Mouse (Mus musculus): Measurements from ENCODE around the gene Dlst. TPM values are rescaled to one million over a fixed set of nuclear protein-coding genes. Genes with fewer than 3 reads are reported as not detected.

The Dlst gene
- polyA plus RNA-seq, 1 experiment = 219 TPM

DNA sequence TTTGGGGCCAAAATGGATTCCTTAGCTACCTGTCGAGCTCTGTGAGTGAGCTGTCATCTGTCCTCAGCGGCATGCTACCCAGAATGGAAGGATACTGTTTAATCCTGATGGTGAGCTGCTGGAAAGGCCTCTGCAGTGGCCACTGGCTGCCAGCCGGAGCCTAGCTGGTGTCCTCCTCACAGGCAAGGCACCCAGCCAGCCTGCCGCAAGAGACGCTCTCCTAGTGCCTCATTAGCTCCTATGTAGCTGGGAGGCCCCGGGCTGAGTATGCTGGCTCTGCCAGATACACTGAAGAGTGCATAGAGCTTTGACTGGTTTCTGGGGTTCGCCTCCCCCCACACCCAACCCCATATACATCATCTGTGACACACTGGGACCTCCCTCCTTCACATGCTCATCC is 63.4 kb downstream of the Dlst start:
- Histone ChIP-seq H3K4me3 (peak overlapping the region; percentile 82), H3K4me2 (ENCODE audit: low read depth) (peak overlapping the region; percentile 88), H3ac (ENCODE audit: control insufficient read depth, insufficient read length) (no peak overlapping the region), H3K79me2 (ENCODE audit: control insufficient read depth, insufficient read depth) (peaks cover 36% of the 10 kb centered on the region), H3K27me3 (ENCODE audit: control insufficient read depth, insufficient read depth, insufficient read length) (no peaks in the 10 kb centered on the region), H3K36me3 (ENCODE audit: control insufficient read depth, insufficient read depth) (peaks cover 5% of the 10 kb centered on the region)
- no peak for TF ChIP-seq POLR2AphosphoS2 (IDR thresholded peaks at IDR 0.05; ENCODE audit: insufficient read length, low read depth)
- no peak for TF ChIP-seq E2F4 (IDR thresholded peaks at IDR 0.05; ENCODE audit: insufficient read depth)
- TF ChIP-seq SRF (IDR thresholded peaks at IDR 0.05; ENCODE audit: control insufficient read depth, insufficient read length, low read depth) = no peak
- no peak for TF ChIP-seq TCF3 (IDR thresholded peaks at IDR 0.05; ENCODE audit: insufficient read length, low read depth)
- no peak for TF ChIP-seq REST (IDR thresholded peaks at IDR 0.05; ENCODE audit: insufficient read depth, insufficient read length)
- no peak for TF ChIP-seq USF1 (IDR thresholded peaks at IDR 0.05; ENCODE audit: low read depth)
- no peak for TF ChIP-seq MYOG (IDR thresholded peaks at IDR 0.05; ENCODE audit: control insufficient read depth in 1 of 3, insufficient read depth in 1 of 3, insufficient read length in 2 of 3, low read depth in 2 of 3)
- TF ChIP-seq TCF12 (IDR thresholded peaks at IDR 0.05; ENCODE audit: insufficient read depth, poor library complexity, severe bottlenecking) = no peak
- TF ChIP-seq POLR2A (IDR thresholded peaks at IDR 0.05; ENCODE audit: insufficient read length, low read depth) = no peak

DNA sequence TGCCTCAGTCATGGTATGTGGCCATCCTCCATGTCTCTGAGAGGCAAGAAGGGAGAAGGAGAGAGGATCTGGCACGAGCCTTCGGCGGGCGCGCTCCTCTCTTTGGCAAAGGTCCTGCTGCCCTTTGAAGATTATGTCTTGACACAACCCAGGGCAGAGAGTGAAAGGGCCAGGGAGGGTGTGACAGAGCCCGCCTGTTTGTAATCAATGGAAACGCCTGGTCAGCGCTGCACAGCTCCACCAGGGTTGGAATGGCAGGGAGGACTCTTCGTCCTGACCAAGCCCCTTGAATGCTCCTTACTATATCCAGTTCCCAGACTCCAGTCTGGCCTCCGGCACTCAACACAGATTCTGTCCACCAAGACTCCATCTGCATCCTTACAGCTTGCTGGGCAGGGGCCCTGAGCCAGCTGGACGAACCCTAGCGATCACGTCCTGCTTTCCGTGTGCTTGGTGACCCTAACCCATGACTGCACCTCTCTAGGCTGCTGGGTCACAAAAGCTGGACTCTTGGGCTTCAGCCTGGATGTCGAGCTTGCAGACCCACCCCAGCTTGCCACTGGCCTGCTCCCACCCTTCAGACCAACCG is 64.5 kb downstream of the Dlst start:
- TF ChIP-seq MAX (IDR thresholded peaks at IDR 0.05; ENCODE audit: low read depth) (no peak), TCF12 (IDR thresholded peaks at IDR 0.05; ENCODE audit: insufficient read depth, poor library complexity, severe bottlenecking) (no peak), REST (IDR thresholded peaks at IDR 0.05; ENCODE audit: insufficient read depth, insufficient read length) (no peak)
- peaks cover 36% of the 10 kb centered on the region for H3K79me2 ChIP-seq (ENCODE audit: control insufficient read depth, insufficient read depth)
- peak overlapping the region; percentile 82 for H3K4me3 ChIP-seq
- H3K4me2 ChIP-seq (ENCODE audit: low read depth) = peak overlapping the region; percentile 88
- no peaks in the 10 kb centered on the region for H3K36me3 ChIP-seq (ENCODE audit: control insufficient read depth, insufficient read depth)
- no peaks in the 10 kb centered on the region for H3K27me3 ChIP-seq (ENCODE audit: control insufficient read depth, insufficient read depth, insufficient read length)
- peak overlapping the region; percentile 28 for H3ac ChIP-seq (ENCODE audit: control insufficient read depth, insufficient read length)

DNA sequence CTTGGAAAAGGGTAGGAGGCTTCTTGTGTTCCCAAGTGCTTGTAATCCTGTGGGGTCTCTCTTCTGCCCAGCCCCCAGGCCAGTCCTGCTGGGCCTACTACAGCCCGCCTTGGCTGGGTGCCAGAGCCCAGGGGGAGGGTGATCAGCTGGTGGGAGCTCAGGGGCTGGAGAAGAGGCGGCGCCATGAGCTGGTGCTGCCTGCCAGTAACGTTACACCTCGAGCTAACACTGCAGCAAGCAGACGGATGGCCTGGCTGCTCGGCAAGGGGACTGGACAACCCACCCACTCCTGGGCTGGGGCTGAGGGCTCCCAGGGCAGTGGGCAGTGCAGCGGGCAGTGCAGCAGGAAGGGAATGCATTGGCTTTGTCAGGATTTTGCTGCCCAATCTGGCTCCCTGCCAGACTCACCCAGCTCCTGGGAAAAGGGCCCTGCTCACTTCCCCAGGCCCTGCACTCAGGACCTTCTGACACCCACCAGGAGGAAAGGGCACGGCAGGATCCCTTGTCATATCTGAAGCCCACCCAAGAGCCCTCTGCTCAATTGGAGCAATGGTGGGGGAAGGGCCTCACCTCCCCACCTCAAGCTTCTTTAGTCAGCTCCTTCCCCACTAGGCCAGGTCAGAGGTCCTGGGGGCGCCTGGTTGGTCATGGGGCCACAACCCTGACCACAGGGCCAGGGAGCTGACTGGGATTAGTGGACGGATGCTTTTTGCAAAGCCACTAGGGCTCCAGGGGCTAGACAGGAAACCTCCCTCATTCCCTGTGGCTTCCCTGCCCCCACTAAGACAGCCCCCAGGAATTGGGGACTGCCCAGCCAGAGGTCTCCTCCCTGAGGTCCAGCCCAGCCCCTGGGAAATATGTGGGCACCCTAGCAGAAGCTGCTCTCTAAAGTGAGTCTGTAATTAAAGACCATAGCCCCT is 65.6 kb downstream of the Dlst start:
- Histone ChIP-seq H3ac (ENCODE audit: control insufficient read depth, insufficient read length) (peak overlapping the region; percentile 28), H3K27me3 (ENCODE audit: control insufficient read depth, insufficient read depth, insufficient read length) (no peaks in the 10 kb centered on the region), H3K36me3 (ENCODE audit: control insufficient read depth, insufficient read depth) (no peaks in the 10 kb centered on the region), H3K4me3 (peak overlapping the region; percentile 82), H3K79me2 (ENCODE audit: control insufficient read depth, insufficient read depth) (peaks cover 36% of the 10 kb centered on the region), H3K4me2 (ENCODE audit: low read depth) (peak overlapping the region; percentile 88)
- TF ChIP-seq USF1 (IDR thresholded peaks at IDR 0.05; ENCODE audit: low read depth) (no peak), MYOD1 (IDR thresholded peaks at IDR 0.05; ENCODE audit: control insufficient read depth in 1 of 3, insufficient read length in 2 of 3, low read depth in 2 of 3) (peak in 1 of 3 experiments; percentile 38), POLR2A (IDR thresholded peaks at IDR 0.05; ENCODE audit: insufficient read length, low read depth) (peak; percentile 87), POLR2AphosphoS2 (IDR thresholded peaks at IDR 0.05; ENCODE audit: insufficient read length, low read depth) (peak; percentile 84), MYOG (IDR thresholded peaks at IDR 0.05; ENCODE audit: control insufficient read depth in 1 of 3, insufficient read depth in 1 of 3, insufficient read length in 2 of 3, low read depth in 2 of 3) (peak in 1 of 3 experiments; percentile 39)

DNA sequence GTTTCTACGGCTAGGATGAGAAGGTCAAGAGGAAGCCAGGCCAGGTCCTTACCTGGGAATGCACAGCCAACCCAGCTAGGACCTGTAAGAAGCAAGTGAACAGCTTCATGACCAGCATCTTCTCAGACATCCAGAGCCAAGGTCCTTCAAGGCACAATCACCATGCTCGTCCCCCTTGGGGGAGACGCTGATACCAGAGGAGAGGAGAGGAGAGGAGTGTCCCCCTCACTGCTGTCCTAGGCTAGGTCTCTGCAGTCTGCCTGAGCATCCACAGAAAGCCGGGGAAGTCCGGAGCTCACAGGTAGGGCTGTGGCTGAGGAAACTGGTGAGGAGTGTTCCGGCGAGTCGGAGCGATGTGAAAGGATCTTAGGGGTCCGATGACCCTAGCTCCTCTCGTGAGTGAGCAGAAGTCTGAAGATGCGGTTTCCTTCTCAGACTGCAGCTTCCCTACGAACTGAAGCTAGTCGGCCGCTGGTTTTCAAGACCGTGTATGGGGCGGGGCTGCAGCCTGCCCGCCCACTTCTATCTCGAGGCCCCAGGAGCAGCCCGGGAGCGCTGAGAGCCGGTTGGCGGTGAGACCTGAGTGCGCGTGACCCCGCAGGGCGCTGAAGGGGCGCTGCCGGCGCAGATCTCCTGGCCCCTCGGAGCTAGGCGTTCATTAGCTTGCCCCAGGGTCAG is 66.4 kb downstream of the Dlst start:
- Histone ChIP-seq H3K4me2 (ENCODE audit: low read depth) (peak overlapping the region; percentile 88), H3ac (ENCODE audit: control insufficient read depth, insufficient read length) (peak overlapping the region; percentile 28), H3K79me2 (ENCODE audit: control insufficient read depth, insufficient read depth) (peaks cover 36% of the 10 kb centered on the region), H3K27me3 (ENCODE audit: control insufficient read depth, insufficient read depth, insufficient read length) (no peaks in the 10 kb centered on the region), H3K36me3 (ENCODE audit: control insufficient read depth, insufficient read depth) (no peaks in the 10 kb centered on the region), H3K4me3 (peak overlapping the region; percentile 82)
- TF ChIP-seq POLR2AphosphoS2 (IDR thresholded peaks at IDR 0.05; ENCODE audit: insufficient read length, low read depth) (peak; percentile 90), POLR2A (IDR thresholded peaks at IDR 0.05; ENCODE audit: insufficient read length, low read depth) (peak; percentile 85), CEBPB (IDR thresholded peaks at IDR 0.05; ENCODE audit: insufficient read depth, poor library complexity, severe bottlenecking) (no peak)

DNA sequence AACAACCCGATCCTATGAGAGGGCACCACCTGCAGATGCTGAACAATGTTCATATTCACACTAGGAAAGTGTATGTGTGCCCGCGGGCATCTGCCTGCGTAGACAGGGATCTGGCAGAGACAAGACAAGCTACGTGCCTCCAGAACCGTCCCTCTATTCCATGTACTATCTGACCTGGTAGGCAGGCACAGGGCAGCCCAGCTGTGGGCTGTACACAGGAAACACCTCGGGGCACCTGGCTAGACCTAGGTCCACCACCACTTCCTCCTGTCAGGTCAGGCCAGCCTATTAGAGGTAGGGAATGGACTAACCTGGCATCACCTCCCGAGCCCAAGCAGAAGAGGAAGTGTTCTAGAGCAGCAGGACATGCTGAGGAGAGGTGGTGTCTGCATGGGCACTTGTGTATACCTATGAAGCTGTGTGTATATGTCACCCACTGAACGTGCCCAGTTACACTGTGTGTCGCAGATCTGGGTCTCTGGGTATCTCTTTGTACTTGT is 67.2 kb downstream of the Dlst start, which contains the start of gene Pgf:
TSS of gene Pgf (minus strand) at position 51 of the 500 bp plus-strand sequence.
- no peaks in the 10 kb centered on the region for H3K27me3 ChIP-seq (ENCODE audit: control insufficient read depth, insufficient read depth, insufficient read length)
- H3K79me2 ChIP-seq (ENCODE audit: control insufficient read depth, insufficient read depth) = peaks cover 36% of the 10 kb centered on the region
- peak within 1 kb of the TSS; percentile 82 for H3K4me3 ChIP-seq
- no peak for TF ChIP-seq MYOD1 (IDR thresholded peaks at IDR 0.05; ENCODE audit: control insufficient read depth in 1 of 3, insufficient read length in 2 of 3, low read depth in 2 of 3)
- TF ChIP-seq TCF3 (IDR thresholded peaks at IDR 0.05; ENCODE audit: insufficient read length, low read depth) = no peak
- TF ChIP-seq REST (IDR thresholded peaks at IDR 0.05; ENCODE audit: insufficient read depth, insufficient read length) = no peak
- TF ChIP-seq POLR2AphosphoS2 (IDR thresholded peaks at IDR 0.05; ENCODE audit: insufficient read length, low read depth) = no peak
- no peak for TF ChIP-seq TCF12 (IDR thresholded peaks at IDR 0.05; ENCODE audit: insufficient read depth, poor library complexity, severe bottlenecking)
- no peak for TF ChIP-seq CEBPB (IDR thresholded peaks at IDR 0.05; ENCODE audit: insufficient read depth, poor library complexity, severe bottlenecking)
- no peak for TF ChIP-seq MYOG (IDR thresholded peaks at IDR 0.05; ENCODE audit: control insufficient read depth in 1 of 3, insufficient read depth in 1 of 3, insufficient read length in 2 of 3, low read depth in 2 of 3)
- TF ChIP-seq SRF (IDR thresholded peaks at IDR 0.05; ENCODE audit: control insufficient read depth, insufficient read length, low read depth) = no peak
- TF ChIP-seq POLR2A (IDR thresholded peaks at IDR 0.05; ENCODE audit: insufficient read length, low read depth) = no peak
- no peak for TF ChIP-seq USF1 (IDR thresholded peaks at IDR 0.05; ENCODE audit: low read depth)
- TF ChIP-seq E2F4 (IDR thresholded peaks at IDR 0.05; ENCODE audit: insufficient read depth) = no peak
- TF ChIP-seq MAX (IDR thresholded peaks at IDR 0.05; ENCODE audit: low read depth) = no peak
- peak within 1 kb of the TSS; percentile 28 for H3ac ChIP-seq (ENCODE audit: control insufficient read depth, insufficient read length)
- peak within 1 kb of the TSS; percentile 88 for H3K4me2 ChIP-seq (ENCODE audit: low read depth)
- no peaks in the 10 kb centered on the region for H3K36me3 ChIP-seq (ENCODE audit: control insufficient read depth, insufficient read depth)

Data from myocyte (in vitro differentiated cells).